Mouse (Mus musculus): ENCODE measurements around the gene Vmn1r76.

The Vmn1r76 gene

GRCm38 (mm10) chr7:11938113-11938512 is at the start of gene Vmn1r76:
Vmn1r76 (minus strand) TSS chr7:11938213.
- no peak for DNase-seq

GRCm38 (mm10) chr7:11972611-11973010 is 34.6 kb upstream of the Vmn1r76 start:
- DNase-seq = no peak

GRCm38 (mm10) chr7:11947991-11948390 is 10.0 kb upstream of the Vmn1r76 start:
- DNase-seq = no peak

GRCm38 (mm10) chr7:11874330-11874729 is 63.7 kb downstream of the Vmn1r76 start, which contains the start of gene Vmn1r75:
Vmn1r75 (plus strand) TSS chr7:11874630.
- no peak for DNase-seq
